Mouse (Mus musculus) lung, postnatal 0 days (tissue): ENCODE data around the gene Iqgap1. TPM values are rescaled to one million over a fixed set of nuclear protein-coding genes. Genes with fewer than 3 reads are reported as not detected.

Source experiments
- ATAC-seq: fragments of 200-750 bp; cut with Nextera tagmentation; 2 replicates; pipeline ENCODE4 v1.8.0; 2017; ENCODE audit warnings: moderate library complexity
- DNase-seq: peaks from one replicate; pipeline ENCODE4 v3.0.0-alpha.2; 2016; ENCODE audit warnings: low spot score
- H3K27ac ChIP-seq: fragments of 300-500 bp; sonication (generic); 2 replicates; pipeline ENCODE4 v1.5.1; 2014; ENCODE audit warnings: antibody characterized with exemption, mild to moderate bottlenecking, low read length, mixed read lengths
- H3K27me3 ChIP-seq: fragments of 300-500 bp; sonication (generic); replicated peaks from 2 replicates; pipeline ENCODE4 v1.6.1; 2014; ENCODE audit warnings: low read length, mixed read lengths; ENCODE audit not compliant: insufficient read depth
- H3K36me3 ChIP-seq: fragments of 300-500 bp; sonication (generic); 2 replicates; pipeline ENCODE4 v1.6.1; 2014; ENCODE audit warnings: low read length, mixed read lengths; ENCODE audit not compliant: insufficient read depth
- H3K4me1 ChIP-seq: fragments of 300-500 bp; sonication (generic); 2 replicates; pipeline ENCODE4 v1.6.1; 2014; ENCODE audit warnings: antibody characterized with exemption, low read depth, low read length, mixed read lengths; ENCODE audit not compliant: insufficient read depth
- H3K4me2 ChIP-seq: fragments of 300-500 bp; sonication (generic); replicated peaks from 2 replicates; pipeline ENCODE4 v1.6.1; 2014; ENCODE audit warnings: low read depth, mild to moderate bottlenecking, low read length, moderate library complexity, mixed read lengths
- H3K4me3 ChIP-seq: fragments of 300-500 bp; sonication (generic); 2 replicates; pipeline ENCODE4 v1.5.1; 2014; ENCODE audit warnings: low read depth, low read length
- H3K9ac ChIP-seq: fragments of 300-500 bp; sonication (generic); replicated peaks from 2 replicates; pipeline ENCODE4 v1.6.1; 2014; ENCODE audit warnings: low read depth, mild to moderate bottlenecking
- H3K9me3 ChIP-seq: fragments of 300-500 bp; sonication (generic); 2 replicates; pipeline ENCODE4 v1.6.1; 2016; ENCODE audit warnings: low read length, mixed read lengths
- CTCF ChIP-seq: IDR thresholded peaks from 2 replicates; pipeline ENCODE4 v1.5.1; 2016; ENCODE audit warnings: antibody characterized with exemption, mild to moderate bottlenecking
- EP300 ChIP-seq: IDR thresholded peaks from 2 replicates; pipeline ENCODE4 v1.6.1; 2016; ENCODE audit warnings: antibody characterized with exemption, mild to moderate bottlenecking, control low read depth
- WGBS: fragments of 180-500 bp; shearing (Covaris S2); extraction: QIAGEN DNeasy Blood & Tissue Kit; methylation state at CpG from one replicate; pipeline ENCODE4 v1.1.7; 2014; 5-methylcytosine and 5-hydroxymethylcytosine counted together
- polyA plus RNA-seq: library from polyadenylated mRNA; unstranded; fragments of >200 nt; fragmentation: Nextera tagmentation; extraction: Ambion mirVana; gene quantifications from 2 replicates; pipeline ENCODE4 v1.2.1, GENCODE M21; 2015

The Iqgap1 gene
- polyA plus RNA-seq, 1 experiment from 2014 or later = 153 TPM

DNA sequence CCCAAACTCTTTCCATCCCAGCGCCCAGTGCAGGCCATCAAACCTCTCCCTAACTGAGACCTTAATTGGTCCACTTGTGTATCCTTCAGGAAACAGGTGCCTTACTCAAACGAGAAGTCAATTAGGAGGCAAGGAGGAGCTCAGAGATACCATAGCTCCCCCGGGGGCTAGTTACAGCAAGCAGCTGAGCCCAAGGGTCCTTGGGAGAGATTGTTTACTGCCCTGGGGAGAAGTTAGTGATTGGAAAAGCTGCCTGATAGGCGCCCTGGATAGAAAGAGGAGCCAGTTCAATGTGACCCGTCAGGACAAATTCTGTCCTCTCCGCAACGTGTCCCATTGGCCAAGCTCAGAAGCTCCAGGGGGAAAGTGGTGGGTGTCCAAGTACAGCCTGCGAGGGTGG, 126.1 kb downstream of the Iqgap1 start:
- TF ChIP-seq EP300 (no peak), CTCF (no peak)
- Histone ChIP-seq H3K9me3 (no peaks in the 10 kb centered on the region), H3K4me1 (no peaks in the 10 kb centered on the region), H3K4me3 (no peak overlapping the region), H3K27ac (no peak overlapping the region), H3K4me2 (no peak overlapping the region), H3K36me3 (no peaks in the 10 kb centered on the region), H3K27me3 (no peaks in the 10 kb centered on the region), H3K9ac (no peak overlapping the region)
- 55% methylated on average over 8 of the region's 8 CpGs for WGBS
- no peak for DNase-seq
- ATAC-seq = no peak

GRCm38 (mm10) chr7:80698940-80699339, 126.8 kb downstream of the Iqgap1 start:
- Histone ChIP-seq H3K27ac (no peak overlapping the region), H3K9me3 (no peaks in the 10 kb centered on the region), H3K4me1 (no peaks in the 10 kb centered on the region), H3K4me2 (no peak overlapping the region), H3K36me3 (no peaks in the 10 kb centered on the region), H3K9ac (no peak overlapping the region), H3K4me3 (no peak overlapping the region), H3K27me3 (no peaks in the 10 kb centered on the region)
- DNase-seq (no peak), ATAC-seq (no peak)
- TF ChIP-seq CTCF (no peak), EP300 (no peak)
- WGBS = 63% methylated on average over 2 of the region's 3 CpGs

GRCm38 (mm10) chr7:80697859-80698258, 127.9 kb downstream of the Iqgap1 start:
- no peak overlapping the region for H3K4me3 ChIP-seq
- no peaks in the 10 kb centered on the region for H3K36me3 ChIP-seq
- H3K27me3 ChIP-seq = no peaks in the 10 kb centered on the region
- H3K27ac ChIP-seq = no peak overlapping the region
- H3K4me1 ChIP-seq = no peaks in the 10 kb centered on the region
- ATAC-seq = no peak
- no peak for DNase-seq
- no peak overlapping the region for H3K9ac ChIP-seq
- 69% methylated on average over 5 of the region's 5 CpGs for WGBS
- no peaks in the 10 kb centered on the region for H3K9me3 ChIP-seq
- no peak for TF ChIP-seq CTCF
- TF ChIP-seq EP300 = no peak
- H3K4me2 ChIP-seq = no peak overlapping the region

- Histone ChIP-seq H3K4me3 (no peak overlapping the region), H3K9me3 (no peaks in the 10 kb centered on the region), H3K27me3 (no peaks in the 10 kb centered on the region), H3K36me3 (no peaks in the 10 kb centered on the region), H3K27ac (no peak overlapping the region), H3K4me2 (no peak overlapping the region), H3K4me1 (no peaks in the 10 kb centered on the region), H3K9ac (no peak overlapping the region)
- no peak for DNase-seq
- TF ChIP-seq EP300 = no peak
- TF ChIP-seq CTCF = no peak
- WGBS = 28% methylated on average over 4 of the region's 4 CpGs
- no peak for ATAC-seq
These were observed 128.9 kb downstream of the Iqgap1 start for GRCm38 (mm10) chr7:80696903-80697302.

GRCm38 (mm10) chr7:80696334-80696733, 129.4 kb downstream of the Iqgap1 start:
- H3K27ac ChIP-seq = no peak overlapping the region
- no peaks in the 10 kb centered on the region for H3K9me3 ChIP-seq
- no peaks in the 10 kb centered on the region for H3K27me3 ChIP-seq
- TF ChIP-seq CTCF = no peak
- TF ChIP-seq EP300 = no peak
- H3K4me3 ChIP-seq = no peak overlapping the region
- H3K36me3 ChIP-seq = no peaks in the 10 kb centered on the region
- DNase-seq = no peak
- 14% methylated on average over 1 of the region's 1 CpGs for WGBS
- H3K4me1 ChIP-seq = no peaks in the 10 kb centered on the region
- no peak overlapping the region for H3K4me2 ChIP-seq
- no peak for ATAC-seq
- no peak overlapping the region for H3K9ac ChIP-seq

DNA sequence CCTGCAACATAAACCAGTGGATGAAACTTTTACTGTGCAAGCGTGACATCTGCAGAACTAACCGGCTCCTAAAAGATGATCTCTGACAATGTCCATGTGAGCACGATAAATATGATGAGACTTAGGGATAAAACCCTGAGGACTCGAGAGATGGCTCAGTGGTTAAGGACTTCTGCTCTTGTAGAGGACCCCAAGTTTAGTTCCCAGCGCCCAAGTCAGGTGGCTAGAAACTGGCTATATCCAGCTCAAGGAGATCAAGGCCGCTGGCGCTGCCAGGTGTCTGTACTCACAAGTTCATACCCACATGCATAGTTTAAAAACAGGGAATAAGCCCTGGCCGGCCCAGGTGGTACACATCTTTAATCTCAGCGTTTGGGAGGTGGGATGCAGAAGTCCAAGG, 133.3 kb downstream of the Iqgap1 start:
- Histone ChIP-seq H3K9ac (no peak overlapping the region), H3K4me1 (peaks cover 5% of the 10 kb centered on the region; the same call in 1 of the 2 replicates), H3K36me3 (no peaks in the 10 kb centered on the region), H3K4me3 (no peak overlapping the region), H3K27me3 (no peaks in the 10 kb centered on the region), H3K4me2 (no peak overlapping the region), H3K9me3 (no peaks in the 10 kb centered on the region), H3K27ac (no peak overlapping the region)
- WGBS = 85% methylated on average over 9 of the region's 9 CpGs
- TF ChIP-seq CTCF (no peak), EP300 (no peak)
- DNase-seq (no peak), ATAC-seq (no peak)

DNA sequence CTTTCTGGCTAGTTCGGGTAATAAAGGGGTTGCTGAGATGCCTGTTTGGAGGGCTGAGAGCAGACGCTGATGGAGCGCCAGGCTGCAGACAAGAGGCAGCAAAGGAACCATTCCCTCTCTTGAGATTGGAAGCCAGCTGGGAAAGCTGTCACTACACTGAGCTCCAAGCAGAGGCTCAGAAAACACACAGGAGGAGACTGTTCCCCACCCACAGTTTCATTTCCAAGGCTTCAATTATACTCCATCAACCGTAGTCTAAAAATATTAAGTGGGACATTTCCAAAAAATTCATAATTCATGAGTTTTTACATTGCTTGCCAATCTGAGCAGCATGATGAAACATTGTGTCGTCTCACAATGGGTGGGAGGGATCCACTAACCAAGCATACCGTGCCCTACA, 134.6 kb downstream of the Iqgap1 start:
- WGBS = 58% methylated on average over 6 of the region's 6 CpGs
- Histone ChIP-seq H3K9me3 (no peaks in the 10 kb centered on the region), H3K36me3 (no peaks in the 10 kb centered on the region), H3K4me1 (peaks cover 5% of the 10 kb centered on the region; the same call in 1 of the 2 replicates), H3K4me2 (no peak overlapping the region), H3K4me3 (no peak overlapping the region), H3K27ac (no peak overlapping the region), H3K9ac (no peak overlapping the region), H3K27me3 (no peaks in the 10 kb centered on the region)
- ATAC-seq (no peak), DNase-seq (peak; percentile 76)
- TF ChIP-seq EP300 = no peak
- TF ChIP-seq CTCF = no peak
